ENCODE assay signal across 19 mouse cellular contexts in genomic region chr1:134591773-134592172, GRCm38 (mm10). TPM values are rescaled to one million over a fixed set of nuclear protein-coding genes. Genes with fewer than 3 reads are reported as not detected.
DNase-seq lines count a peak whose midpoint lies in the region; ATAC-seq and TF ChIP-seq lines count a peak whose summit lies in the region.
"Had no signal": no experiment of that assay in that cellular context is flagged by ENCODE, and none has a peak within 500 bp of the region (broad histone marks: within the 10 kb centered on the region; RNA-seq: fewer than 3 reads in every experiment).

No protein-coding gene starts in this region.

- H3K36me3 ChIP-seq in forebrain, embryonic 14.5 days (ENCODE audit: control insufficient read depth, insufficient read depth, low read length): peaks cover 67% of the 10 kb centered on the region
- peaks cover 58% of the 10 kb centered on the region for H3K36me3 ChIP-seq in forebrain, embryonic 12.5 days (replicated peaks)
- peaks cover 23% of the 10 kb centered on the region for H3K36me3 ChIP-seq in kidney, postnatal 0 days (ENCODE audit: insufficient read depth, low read length)
- peaks cover 20% of the 10 kb centered on the region for H3K36me3 ChIP-seq in midbrain, postnatal 0 days (ENCODE audit: insufficient read depth, low read length)
- peaks cover 95% of the 10 kb centered on the region for H3K36me3 ChIP-seq in midbrain, embryonic 10.5 days

- no peak overlapping the region for H3K9ac ChIP-seq in forebrain, embryonic 14.5 days (ENCODE audit: low read length)
- no peak overlapping the region for H3K9ac ChIP-seq in forebrain, embryonic 12.5 days
- H3K9ac ChIP-seq in kidney, postnatal 0 days (ENCODE audit: low read depth, low read length): no peak overlapping the region
- no peak overlapping the region for H3K9ac ChIP-seq in midbrain, postnatal 0 days (replicated peaks; ENCODE audit: low read length, poor library complexity, severe bottlenecking)

- H3K27me3 ChIP-seq in forebrain, embryonic 14.5 days (replicated peaks; ENCODE audit: control insufficient read depth, insufficient read depth, low read length): no peaks in the 10 kb centered on the region
- no peaks in the 10 kb centered on the region for H3K27me3 ChIP-seq in forebrain, embryonic 12.5 days
- no peaks in the 10 kb centered on the region for H3K27me3 ChIP-seq in kidney, postnatal 0 days (ENCODE audit: insufficient read depth, low read length)
- H3K27me3 ChIP-seq in midbrain, postnatal 0 days (ENCODE audit: insufficient read depth, low read length): no peaks in the 10 kb centered on the region
- no peaks in the 10 kb centered on the region for H3K27me3 ChIP-seq in midbrain, embryonic 10.5 days (ENCODE audit: low read depth, poor library complexity, severe bottlenecking)

- DNase-seq in forebrain, embryonic 14.5 days (ENCODE audit: low spot score): peak; percentile 11
- no peak for DNase-seq in kidney, postnatal 0 days (ENCODE audit: low spot score)
- DNase-seq in kidney, adult 18-20 months: no peak
- no peak for DNase-seq in midbrain, postnatal 0 days (ENCODE audit: low spot score)
- DNase-seq in midbrain, embryonic 10.5 days (ENCODE audit: low spot score): no peak
- DNase-seq in urinary bladder, postnatal 25 days (ENCODE audit: low spot score): no peak
- DNase-seq in layer of hippocampus, adult 9-10 months (ENCODE audit: low spot score): no peak
- DNase-seq: B cell, adult 2 months; cerebellum, adult 9-11 months; liver; thymus, postnatal 36 days had no signal

- WGBS in forebrain, embryonic 14.5 days: 91% methylated on average over 2 of the region's 2 CpGs
- 93% methylated on average over 2 of the region's 2 CpGs for WGBS in forebrain, embryonic 12.5 days
- WGBS in kidney, postnatal 0 days: 87% methylated on average over 2 of the region's 2 CpGs
- WGBS in midbrain, postnatal 0 days: 96% methylated on average over 2 of the region's 2 CpGs
- 92% methylated on average over 2 of the region's 2 CpGs for WGBS in midbrain, embryonic 10.5 days

- ATAC-seq in forebrain, embryonic 14.5 days: no peak
- ATAC-seq in forebrain, embryonic 12.5 days (ENCODE audit: low FRiP score): no peak
- no peak for ATAC-seq in kidney, postnatal 0 days (replicated peaks; ENCODE audit: low FRiP score, low read depth)
- ATAC-seq in midbrain, postnatal 0 days (ENCODE audit: low FRiP score): no peak

- H3K4me1 ChIP-seq in forebrain, embryonic 14.5 days (ENCODE audit: control insufficient read depth, insufficient read depth, low read length): no peaks in the 10 kb centered on the region
- no peaks in the 10 kb centered on the region for H3K4me1 ChIP-seq in forebrain, embryonic 12.5 days
- H3K4me1 ChIP-seq in kidney, postnatal 0 days (replicated peaks; ENCODE audit: insufficient read depth, low read length): no peaks in the 10 kb centered on the region
- H3K4me1 ChIP-seq in midbrain, postnatal 0 days (ENCODE audit: insufficient read depth, low read length): no peaks in the 10 kb centered on the region
- H3K4me1 ChIP-seq in midbrain, embryonic 10.5 days: no peaks in the 10 kb centered on the region

- H3K4me2 ChIP-seq in forebrain, embryonic 14.5 days (ENCODE audit: low read length): no peak overlapping the region
- no peak overlapping the region for H3K4me2 ChIP-seq in forebrain, embryonic 12.5 days
- H3K4me2 ChIP-seq in kidney, postnatal 0 days (ENCODE audit: low read length): no peak overlapping the region
- no peak overlapping the region for H3K4me2 ChIP-seq in midbrain, postnatal 0 days (ENCODE audit: low read depth, low read length, poor library complexity, severe bottlenecking)

- peak; percentile 40; the same call in 1 of the 2 replicates for TF ChIP-seq CTCF in kidney, postnatal 0 days (IDR thresholded peaks at IDR 0.05; ENCODE audit: low read depth)
- peak; percentile 42 for TF ChIP-seq CTCF in midbrain, postnatal 0 days (IDR thresholded peaks at IDR 0.05)

- no peaks in the 10 kb centered on the region for H3K9me3 ChIP-seq in forebrain, embryonic 14.5 days (replicated peaks; ENCODE audit: control insufficient read depth, low read length)
- no peaks in the 10 kb centered on the region for H3K9me3 ChIP-seq in forebrain, embryonic 12.5 days
- no peaks in the 10 kb centered on the region for H3K9me3 ChIP-seq in kidney, postnatal 0 days (replicated peaks; ENCODE audit: low read length)
- H3K9me3 ChIP-seq in midbrain, postnatal 0 days (ENCODE audit: low read length): no peaks in the 10 kb centered on the region
- H3K9me3 ChIP-seq in midbrain, embryonic 10.5 days (replicated peaks): no peaks in the 10 kb centered on the region

- no peak overlapping the region for H3K27ac ChIP-seq in forebrain, embryonic 14.5 days (ENCODE audit: low read depth, low read length)
- H3K27ac ChIP-seq in forebrain, embryonic 12.5 days: no peak overlapping the region
- no peak overlapping the region for H3K27ac ChIP-seq in kidney, postnatal 0 days
- H3K27ac ChIP-seq in midbrain, postnatal 0 days (ENCODE audit: low read depth, low read length): no peak overlapping the region
- H3K27ac ChIP-seq in midbrain, embryonic 10.5 days (replicated peaks): no peak overlapping the region

- H3K4me3 ChIP-seq in forebrain, embryonic 14.5 days (ENCODE audit: low read depth, low read length): no peak overlapping the region
- H3K4me3 ChIP-seq in forebrain, embryonic 12.5 days (replicated peaks): no peak overlapping the region
- H3K4me3 ChIP-seq in kidney, postnatal 0 days (replicated peaks; ENCODE audit: low read depth, low read length): no peak overlapping the region
- no peak overlapping the region for H3K4me3 ChIP-seq in midbrain, postnatal 0 days (ENCODE audit: low read depth, low read length)
- H3K4me3 ChIP-seq in midbrain, embryonic 10.5 days: no peak overlapping the region

RNA-seq across cellular contexts. Expression of gene Kdm5b, which starts 31.8 kb away (rescaled TPM):
- 75.3 and 88.4 TPM in 2 replicates for polyA plus RNA-seq in forebrain, embryonic 14.5 days (2014; fragmentation: Nextera tagmentation; extraction: Ambion mirVana)
- 98.2 and 103 TPM in 2 replicates for polyA plus RNA-seq in forebrain, embryonic 12.5 days (2016; fragmentation: Nextera tagmentation; extraction: Ambion mirVana)
- polyA plus RNA-seq in kidney, postnatal 0 days (2015; fragmentation: Nextera tagmentation; extraction: Ambion mirVana): 40.2 and 42.4 TPM in 2 replicates
- total RNA-seq in midbrain, postnatal 0 days (2014; rRNA removed): 65.9 and 69.9 TPM in 2 replicates
- polyA plus RNA-seq in midbrain, postnatal 0 days (2015; fragmentation: Nextera tagmentation; extraction: Ambion mirVana): 37.3 and 43.7 TPM in 2 replicates
- polyA plus RNA-seq in midbrain, embryonic 10.5 days (2016; fragmentation: Nextera tagmentation; extraction: Ambion mirVana): 60.9 and 69.2 TPM in 2 replicates

RNA-seq across cellular contexts. Expression of gene Mgat4e, which starts 42.3 kb away (rescaled TPM):
- polyA plus RNA-seq in forebrain, embryonic 14.5 days (2014; fragmentation: Nextera tagmentation; extraction: Ambion mirVana): not detected in 2 replicates
- polyA plus RNA-seq in forebrain, embryonic 12.5 days (2016; fragmentation: Nextera tagmentation; extraction: Ambion mirVana): not detected in 2 replicates
- not detected in 2 replicates for polyA plus RNA-seq in kidney, postnatal 0 days (2015; fragmentation: Nextera tagmentation; extraction: Ambion mirVana)
- not detected in 2 replicates for total RNA-seq in midbrain, postnatal 0 days (2014; rRNA removed)
- polyA plus RNA-seq in midbrain, postnatal 0 days (2015; fragmentation: Nextera tagmentation; extraction: Ambion mirVana): not detected in 2 replicates
- not detected in 2 replicates for polyA plus RNA-seq in midbrain, embryonic 10.5 days (2016; fragmentation: Nextera tagmentation; extraction: Ambion mirVana)
- total RNA-seq: adrenal gland, adult 18-20 months; heart, adult 8-10 months; heart, postnatal 25 days; megakaryocyte progenitor cell, adult 5-6 weeks had no signal
- polyA plus RNA-seq: neural tube, embryonic 14.5 days; small intestine, adult 2 months; stomach, embryonic 16.5 days had no signal

RNA-seq across cellular contexts. Expression of gene Syt2, which starts 54.7 kb away (rescaled TPM):
- polyA plus RNA-seq in forebrain, embryonic 14.5 days (2014; fragmentation: Nextera tagmentation; extraction: Ambion mirVana): 0.94 and 1.2 TPM in 2 replicates
- polyA plus RNA-seq in forebrain, embryonic 12.5 days (2016; fragmentation: Nextera tagmentation; extraction: Ambion mirVana): 0.95 and 1.2 TPM in 2 replicates
- polyA plus RNA-seq in kidney, postnatal 0 days (2015; fragmentation: Nextera tagmentation; extraction: Ambion mirVana): 0.45 and 0.58 TPM in 2 replicates
- total RNA-seq in midbrain, postnatal 0 days (2014; rRNA removed): 18.9 and 19.0 TPM in 2 replicates
- 6.2 and 6.8 TPM in 2 replicates for polyA plus RNA-seq in midbrain, postnatal 0 days (2015; fragmentation: Nextera tagmentation; extraction: Ambion mirVana)
- 2.7 TPM in 2 replicates for polyA plus RNA-seq in midbrain, embryonic 10.5 days (2016; fragmentation: Nextera tagmentation; extraction: Ambion mirVana)
- total RNA-seq: heart, postnatal 25 days had no signal
